Mouse (Mus musculus) kidney, adult 11 months (tissue): ENCODE data around the gene Kcnma1.

Source experiments
- DNase-seq: peaks from one replicate; pipeline ENCODE4 v3.0.0; 2022

Gene Kcnma1

GRCm38 (mm10) chr14:23772685-23773084 is 241.6 kb downstream of the Kcnma1 start:
- DNase-seq = no peak

- no peak for DNase-seq
Measured at GRCm38 (mm10) chr14:23771794-23772193, 242.5 kb downstream of the Kcnma1 start.

GRCm38 (mm10) chr14:23762471-23762870 is 251.8 kb downstream of the Kcnma1 start:
- no peak for DNase-seq

- DNase-seq = no peak
Measured at GRCm38 (mm10) chr14:23759626-23760025, 254.7 kb downstream of the Kcnma1 start.

- DNase-seq = no peak
Measured at GRCm38 (mm10) chr14:23758421-23758820, 255.9 kb downstream of the Kcnma1 start.

GRCm38 (mm10) chr14:23748011-23748410 is 266.3 kb downstream of the Kcnma1 start:
- DNase-seq = no peak

- peak; percentile 51 for DNase-seq
Measured at GRCm38 (mm10) chr14:23746976-23747375, 267.3 kb downstream of the Kcnma1 start.

GRCm38 (mm10) chr14:23741531-23741930 is 272.8 kb downstream of the Kcnma1 start:
- DNase-seq = no peak

GRCm38 (mm10) chr14:23734200-23734599 is 280.1 kb downstream of the Kcnma1 start:
- DNase-seq = peak; percentile 46

GRCm38 (mm10) chr14:23729377-23729776 is 284.9 kb downstream of the Kcnma1 start:
- no peak for DNase-seq

- DNase-seq = no peak
Measured at GRCm38 (mm10) chr14:23723701-23724430, 290.4 kb downstream of the Kcnma1 start.

GRCm38 (mm10) chr14:23719246-23719645 is 295.0 kb downstream of the Kcnma1 start:
- DNase-seq = no peak

- DNase-seq = no peak
Measured at GRCm38 (mm10) chr14:23718667-23719066, 295.6 kb downstream of the Kcnma1 start.

GRCm38 (mm10) chr14:23714396-23715131 is 299.7 kb downstream of the Kcnma1 start:
- DNase-seq = no peak

GRCm38 (mm10) chr14:23712891-23713290 is 301.4 kb downstream of the Kcnma1 start:
- DNase-seq = no peak

GRCm38 (mm10) chr14:23710954-23711353 is 303.3 kb downstream of the Kcnma1 start:
- DNase-seq = no peak

GRCm38 (mm10) chr14:23706837-23707236 is 307.5 kb downstream of the Kcnma1 start:
- no peak for DNase-seq

GRCm38 (mm10) chr14:23705647-23706046 is 308.6 kb downstream of the Kcnma1 start:
- DNase-seq = no peak

GRCm38 (mm10) chr14:23704303-23704702 is 310.0 kb downstream of the Kcnma1 start:
- no peak for DNase-seq

GRCm38 (mm10) chr14:23696341-23696740 is 317.9 kb downstream of the Kcnma1 start:
- DNase-seq = no peak

- no peak for DNase-seq
Measured at GRCm38 (mm10) chr14:23689681-23690080, 324.6 kb downstream of the Kcnma1 start.

GRCm38 (mm10) chr14:23688513-23688912 is 325.8 kb downstream of the Kcnma1 start:
- no peak for DNase-seq

GRCm38 (mm10) chr14:23684463-23685066 is 329.7 kb downstream of the Kcnma1 start:
- no peak for DNase-seq

- DNase-seq = no peak
Measured at GRCm38 (mm10) chr14:23682758-23683157, 331.5 kb downstream of the Kcnma1 start.
